Mouse (Mus musculus): ENCODE results near the gene Cfdp1. TPM values are rescaled to one million over a fixed set of nuclear protein-coding genes. Genes with fewer than 3 reads are reported as not detected.

The Cfdp1 gene
- total and polyA plus RNA-seq, 2 experiments from 2014 or later = 24.9 to 170 TPM

GRCm38 (mm10) chr8:111876355-111876948 is 22.4 kb upstream of the Cfdp1 start, which contains the start of gene Tmem170:
Gene Tmem170, minus strand, starts transcription at chr8:111876750.
- Histone ChIP-seq H3K4me1 (ENCODE audit: insufficient read depth, low read length) (no peaks in the 10 kb centered on the region), H3K9me3 (ENCODE audit: low read length) (no peaks in the 10 kb centered on the region), H3K4me2 (ENCODE audit: low read depth, low read length) (peak within 1 kb of the TSS; percentile 70), H3K27ac (peak within 1 kb of the TSS; percentile 69), H3K4me3 (ENCODE audit: low read length) (peak within 1 kb of the TSS; percentile 59), H3K9ac (replicated peaks; ENCODE audit: low read length) (peak within 1 kb of the TSS; percentile 51), H3K36me3 (ENCODE audit: insufficient read depth, low read length) (no peaks in the 10 kb centered on the region), H3K27me3 (ENCODE audit: insufficient read depth, low read length) (no peaks in the 10 kb centered on the region)
- DNase-seq (ENCODE audit: low spot score) (peak; percentile 99), ATAC-seq (peak; percentile 99)
- under 1% methylated on average over 40 of the region's 53 CpGs for WGBS
- peak; percentile 98 for TF ChIP-seq CTCF (IDR thresholded peaks at IDR 0.05; ENCODE audit: low read depth)

- ATAC-seq = no peak
- Histone ChIP-seq H3K4me2 (ENCODE audit: low read depth, low read length) (peak overlapping the region; percentile 70), H3K27me3 (ENCODE audit: insufficient read depth, low read length) (no peaks in the 10 kb centered on the region), H3K4me3 (ENCODE audit: low read length) (peak overlapping the region; percentile 59), H3K9me3 (ENCODE audit: low read length) (no peaks in the 10 kb centered on the region), H3K4me1 (ENCODE audit: insufficient read depth, low read length) (no peaks in the 10 kb centered on the region), H3K9ac (replicated peaks; ENCODE audit: low read length) (peak overlapping the region; percentile 51), H3K27ac (no peak overlapping the region), H3K36me3 (ENCODE audit: insufficient read depth, low read length) (no peaks in the 10 kb centered on the region)
- no peak for DNase-seq (ENCODE audit: low spot score)
- 21% methylated on average over 9 of the region's 9 CpGs for WGBS
- no peak for TF ChIP-seq CTCF (IDR thresholded peaks at IDR 0.05; ENCODE audit: low read depth)
These were observed 21.7 kb upstream of the Cfdp1 start for GRCm38 (mm10) chr8:111875758-111876157.

GRCm38 (mm10) chr8:111871278-111871677 is 17.2 kb upstream of the Cfdp1 start:
- Histone ChIP-seq H3K9ac (replicated peaks; ENCODE audit: low read length) (no peak overlapping the region), H3K4me1 (ENCODE audit: insufficient read depth, low read length) (no peaks in the 10 kb centered on the region), H3K36me3 (ENCODE audit: insufficient read depth, low read length) (no peaks in the 10 kb centered on the region), H3K27ac (no peak overlapping the region), H3K4me2 (ENCODE audit: low read depth, low read length) (no peak overlapping the region), H3K4me3 (ENCODE audit: low read length) (no peak overlapping the region), H3K9me3 (ENCODE audit: low read length) (no peaks in the 10 kb centered on the region), H3K27me3 (ENCODE audit: insufficient read depth, low read length) (no peaks in the 10 kb centered on the region)
- ATAC-seq (no peak), DNase-seq (ENCODE audit: low spot score) (no peak)
- 84% methylated on average over 3 of the region's 3 CpGs for WGBS
- TF ChIP-seq CTCF (IDR thresholded peaks at IDR 0.05; ENCODE audit: low read depth) = no peak

GRCm38 (mm10) chr8:111870379-111870778 is 16.3 kb upstream of the Cfdp1 start:
- H3K4me2 ChIP-seq (ENCODE audit: low read depth, low read length) = no peak overlapping the region
- WGBS = 93% methylated on average over 3 of the region's 3 CpGs
- no peaks in the 10 kb centered on the region for H3K27me3 ChIP-seq (ENCODE audit: insufficient read depth, low read length)
- no peak overlapping the region for H3K27ac ChIP-seq
- no peaks in the 10 kb centered on the region for H3K9me3 ChIP-seq (ENCODE audit: low read length)
- no peak for ATAC-seq
- H3K4me1 ChIP-seq (ENCODE audit: insufficient read depth, low read length) = no peaks in the 10 kb centered on the region
- H3K9ac ChIP-seq (replicated peaks; ENCODE audit: low read length) = no peak overlapping the region
- no peak for TF ChIP-seq CTCF (IDR thresholded peaks at IDR 0.05; ENCODE audit: low read depth)
- H3K4me3 ChIP-seq (ENCODE audit: low read length) = no peak overlapping the region
- no peaks in the 10 kb centered on the region for H3K36me3 ChIP-seq (ENCODE audit: insufficient read depth, low read length)
- no peak for DNase-seq (ENCODE audit: low spot score)

- no peak overlapping the region for H3K9ac ChIP-seq (replicated peaks; ENCODE audit: low read length)
- no peaks in the 10 kb centered on the region for H3K36me3 ChIP-seq (ENCODE audit: insufficient read depth, low read length)
- no peak for TF ChIP-seq CTCF (IDR thresholded peaks at IDR 0.05; ENCODE audit: low read depth)
- no peak overlapping the region for H3K4me3 ChIP-seq (ENCODE audit: low read length)
- no peak overlapping the region for H3K4me2 ChIP-seq (ENCODE audit: low read depth, low read length)
- no peak overlapping the region for H3K27ac ChIP-seq
- no peaks in the 10 kb centered on the region for H3K27me3 ChIP-seq (ENCODE audit: insufficient read depth, low read length)
- DNase-seq (ENCODE audit: low spot score) (no peak), ATAC-seq (no peak)
- no peaks in the 10 kb centered on the region for H3K4me1 ChIP-seq (ENCODE audit: insufficient read depth, low read length)
- WGBS = 63% methylated on average over 2 of the region's 2 CpGs
- H3K9me3 ChIP-seq (ENCODE audit: low read length) = no peaks in the 10 kb centered on the region
These were observed 14.6 kb upstream of the Cfdp1 start for GRCm38 (mm10) chr8:111868664-111869063.

GRCm38 (mm10) chr8:111865857-111866256 is 11.8 kb upstream of the Cfdp1 start:
- DNase-seq (ENCODE audit: low spot score) = no peak

GRCm38 (mm10) chr8:111865130-111865852 is 11.2 kb upstream of the Cfdp1 start:
- no peaks in the 10 kb centered on the region for H3K4me1 ChIP-seq (ENCODE audit: insufficient read depth, low read length)
- ATAC-seq = no peak
- WGBS = 96% methylated on average over 8 of the region's 8 CpGs
- no peaks in the 10 kb centered on the region for H3K9me3 ChIP-seq (ENCODE audit: low read length)
- H3K27ac ChIP-seq = no peak overlapping the region
- H3K27me3 ChIP-seq (ENCODE audit: insufficient read depth, low read length) = no peaks in the 10 kb centered on the region
- no peak for DNase-seq (ENCODE audit: low spot score)
- no peak overlapping the region for H3K4me2 ChIP-seq (ENCODE audit: low read depth, low read length)
- no peaks in the 10 kb centered on the region for H3K36me3 ChIP-seq (ENCODE audit: insufficient read depth, low read length)
- H3K4me3 ChIP-seq (ENCODE audit: low read length) = no peak overlapping the region
- H3K9ac ChIP-seq (replicated peaks; ENCODE audit: low read length) = no peak overlapping the region
- no peak for TF ChIP-seq CTCF (IDR thresholded peaks at IDR 0.05; ENCODE audit: low read depth)

More at GRCm38 (mm10) chr8:111865857-111866256, 11.8 kb upstream of the Cfdp1 start:
- Histone ChIP-seq H3K4me3 (ENCODE audit: low read length) (no peak overlapping the region), H3K4me1 (ENCODE audit: insufficient read depth, low read length) (no peaks in the 10 kb centered on the region), H3K4me2 (ENCODE audit: low read depth, low read length) (no peak overlapping the region), H3K9ac (replicated peaks; ENCODE audit: low read length) (no peak overlapping the region), H3K27ac (no peak overlapping the region), H3K9me3 (ENCODE audit: low read length) (no peaks in the 10 kb centered on the region), H3K36me3 (ENCODE audit: insufficient read depth, low read length) (no peaks in the 10 kb centered on the region), H3K27me3 (ENCODE audit: insufficient read depth, low read length) (no peaks in the 10 kb centered on the region)
- ATAC-seq = no peak
- no peak for TF ChIP-seq CTCF (IDR thresholded peaks at IDR 0.05; ENCODE audit: low read depth)
- WGBS = 91% methylated on average over 6 of the region's 6 CpGs
